Mouse (Mus musculus) CD4-positive, CD25-positive, alpha-beta regulatory T cell, adult 2 months (primary cell): ENCODE data around the gene Kcnq2.

ENCODE experiments used
- DNase-seq: peaks from one replicate; pipeline ENCODE4 v3.0.0-alpha.2; 2012; ENCODE audit warnings: low read depth, low spot score

Gene Kcnq2

GRCm38 (mm10) chr2:181041941-181042340, 93.2 kb downstream of the Kcnq2 start:
- no peak for DNase-seq

GRCm38 (mm10) chr2:181039356-181039680, 95.8 kb downstream of the Kcnq2 start:
- DNase-seq = no peak

GRCm38 (mm10) chr2:181038644-181039355, 96.3 kb downstream of the Kcnq2 start:
- DNase-seq = no peak

GRCm38 (mm10) chr2:181036561-181036960, 98.5 kb downstream of the Kcnq2 start:
- DNase-seq = no peak

- DNase-seq = no peak
These were observed 99.9 kb downstream of the Kcnq2 start for GRCm38 (mm10) chr2:181035186-181035585.

- DNase-seq = no peak
These were observed 101.8 kb downstream of the Kcnq2 start for GRCm38 (mm10) chr2:181033310-181033709.

- DNase-seq = no peak
These were observed 102.7 kb downstream of the Kcnq2 start for GRCm38 (mm10) chr2:181032407-181032806.

- no peak for DNase-seq
These were observed 103.6 kb downstream of the Kcnq2 start for GRCm38 (mm10) chr2:181031406-181031934.
